Mouse (Mus musculus) gastrocnemius, adult 18-20 months (tissue): ENCODE measurements around the gene Dok5. TPM values are rescaled to one million over a fixed set of nuclear protein-coding genes. Genes with fewer than 3 reads are reported as not detected.

Experiments used
- DNase-seq: peaks from one replicate; pipeline ENCODE4 v3.0.0; 2021; ENCODE audit warnings: low spot score
- total RNA-seq, 2 experiments: library from RNA; stranded (reverse); gene quantifications; 2 replicates each; pipeline ENCODE4 v1.2.3; 2021

The Dok5 gene
- total RNA-seq, 2 experiments from 2014 or later, result 2.8 to 3.8 TPM

GRCm38 (mm10) chr2:170926237-170926636, 194.6 kb downstream of the Dok5 start:
- no peak for DNase-seq

Other genes starting within 250 kb of the Dok5 start
- gene Pfdn4, start 235.4 kb upstream of the Dok5 start, total RNA-seq, result 10 to 100 TPM; 11.8 to 12.9 TPM
- not detected for gene Cyp24a1, start 234.7 kb upstream of the Dok5 start, total RNA-seq
- gene 4930470P17Rik, start 129.8 kb upstream of the Dok5 start, total RNA-seq, result not detected